Mouse (Mus musculus) C2C12 (cell line): ENCODE measurements around the gene Cntfr. TPM values are rescaled to one million over a fixed set of nuclear protein-coding genes. Genes with fewer than 3 reads are reported as not detected.

Experiments
- H3K27me3 ChIP-seq: one replicate; pipeline ENCODE4 v1.6.1; 2011; ENCODE audit not compliant: control insufficient read depth, insufficient read depth, insufficient read length
- H3K36me3 ChIP-seq: one replicate; pipeline ENCODE4 v1.6.1; 2011; ENCODE audit not compliant: control insufficient read depth, insufficient read depth
- H3K4me3 ChIP-seq: one replicate; pipeline ENCODE4 v1.5.1; 2011; ENCODE audit warnings: mild to moderate bottlenecking, control low read depth; ENCODE audit not compliant: poor library complexity, insufficient read depth, severe bottlenecking
- H3K79me2 ChIP-seq: one replicate; pipeline ENCODE4 v1.6.1; 2011; ENCODE audit not compliant: control insufficient read depth, insufficient read depth
- H3K79me3 ChIP-seq: one replicate; pipeline ENCODE4 v1.6.1; 2011; ENCODE audit warnings: low read depth, control low read depth
- H3ac ChIP-seq: one replicate; pipeline ENCODE3; 2011; ENCODE audit warnings: low read depth; ENCODE audit not compliant: control insufficient read depth, insufficient read length
- CEBPB ChIP-seq: IDR thresholded peaks from one replicate; pipeline ENCODE4 v1.6.1; 2011; ENCODE audit warnings: low read depth, mild to moderate bottlenecking, control low read depth, moderate library complexity
- CTCF ChIP-seq: IDR thresholded peaks from one replicate; pipeline ENCODE4 v1.5.1; 2011; ENCODE audit not compliant: control insufficient read depth, insufficient read depth, insufficient read length
- FOSL1 ChIP-seq: IDR thresholded peaks from one replicate; pipeline ENCODE4 v1.8.0; 2011; ENCODE audit warnings: mild to moderate bottlenecking, low read length; ENCODE audit not compliant: poor library complexity, insufficient read depth, severe bottlenecking
- MAX ChIP-seq: IDR thresholded peaks from one replicate; pipeline ENCODE4 v1.6.1; 2011; ENCODE audit warnings: mild to moderate bottlenecking, control low read depth
- MYOD1 ChIP-seq: IDR thresholded peaks from one replicate; pipeline ENCODE4 v1.6.1; 2011; ENCODE audit warnings: low read depth; ENCODE audit not compliant: control insufficient read depth, insufficient read length
- MYOG ChIP-seq: IDR thresholded peaks from one replicate; pipeline ENCODE4 v1.6.1; 2011; ENCODE audit not compliant: control insufficient read depth, insufficient read length; ENCODE audit errors: extremely low read depth
- USF1 ChIP-seq: IDR thresholded peaks from one replicate; pipeline ENCODE4 v1.6.1; 2011; ENCODE audit warnings: low read depth, mild to moderate bottlenecking, control low read depth, moderate library complexity
- polyA plus RNA-seq: library from polyadenylated mRNA; unstranded; fragments of >200 nt; fragmentation: generic; extraction: Trizol; gene quantifications from one replicate; pipeline ENCODE4 v1.2.1, GENCODE M21; 2012; ENCODE audit warnings: missing spikeins

The Cntfr gene
- polyA plus RNA-seq, 1 experiment, result 0.05 TPM

DNA sequence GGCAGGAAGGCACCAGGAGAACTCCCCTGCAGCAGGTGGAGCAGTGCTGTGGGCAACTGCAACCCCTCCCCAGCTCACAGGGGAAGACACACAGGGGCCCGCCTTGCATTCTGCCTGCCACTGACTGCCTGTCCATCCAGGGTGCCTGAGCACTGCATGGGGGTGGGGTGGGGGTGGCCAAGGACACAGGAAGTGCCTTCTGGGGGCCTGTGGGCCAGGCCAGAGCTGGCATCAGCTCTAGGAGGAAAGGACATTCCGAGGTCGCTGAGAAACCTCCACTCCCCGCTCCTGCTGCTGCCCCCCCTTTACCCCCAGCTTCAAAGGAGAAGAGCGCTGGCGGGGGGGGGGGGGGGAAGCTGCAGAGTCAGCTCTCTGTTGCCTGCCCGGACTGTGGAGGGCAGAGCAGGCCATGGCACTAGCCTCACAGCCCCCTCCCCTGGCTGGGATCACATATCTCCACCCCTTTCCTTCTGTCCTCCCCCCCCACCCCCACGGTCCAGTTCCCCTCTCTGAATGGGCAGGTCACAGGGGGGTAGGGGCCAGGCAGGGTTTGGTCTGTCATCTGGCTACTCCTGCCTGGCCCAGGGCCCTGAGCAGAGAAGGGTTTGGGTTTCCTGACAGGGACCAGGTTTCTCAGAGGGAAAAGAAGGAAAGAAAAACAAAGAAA, 31.7 kb downstream of the Cntfr start:
- no peak overlapping the region for H3K4me3 ChIP-seq

GRCm38 (mm10) chr4:41664533-41664932, 32.4 kb downstream of the Cntfr start:
- Histone ChIP-seq H3K79me3 (no peaks in the 10 kb centered on the region), H3K27me3 (no peaks in the 10 kb centered on the region), H3ac (no peak overlapping the region), H3K4me3 (no peak overlapping the region), H3K79me2 (no peaks in the 10 kb centered on the region), H3K36me3 (no peaks in the 10 kb centered on the region)
- TF ChIP-seq CEBPB (no peak), MYOD1 (no peak), USF1 (no peak), FOSL1 (no peak), MAX (no peak), CTCF (no peak), MYOG (no peak)

More for the DNA sequence above, 31.7 kb downstream of the Cntfr start:
- no peaks in the 10 kb centered on the region for H3K79me2 ChIP-seq
- no peak overlapping the region for H3ac ChIP-seq
- no peaks in the 10 kb centered on the region for H3K79me3 ChIP-seq
- H3K27me3 ChIP-seq, result peaks cover 4% of the 10 kb centered on the region
- TF ChIP-seq CEBPB, result no peak
- no peak for TF ChIP-seq MYOG
- no peak for TF ChIP-seq USF1
- no peak for TF ChIP-seq FOSL1
- no peak for TF ChIP-seq CTCF
- no peak for TF ChIP-seq MYOD1
- no peak for TF ChIP-seq MAX
- H3K36me3 ChIP-seq, result no peaks in the 10 kb centered on the region

DNA sequence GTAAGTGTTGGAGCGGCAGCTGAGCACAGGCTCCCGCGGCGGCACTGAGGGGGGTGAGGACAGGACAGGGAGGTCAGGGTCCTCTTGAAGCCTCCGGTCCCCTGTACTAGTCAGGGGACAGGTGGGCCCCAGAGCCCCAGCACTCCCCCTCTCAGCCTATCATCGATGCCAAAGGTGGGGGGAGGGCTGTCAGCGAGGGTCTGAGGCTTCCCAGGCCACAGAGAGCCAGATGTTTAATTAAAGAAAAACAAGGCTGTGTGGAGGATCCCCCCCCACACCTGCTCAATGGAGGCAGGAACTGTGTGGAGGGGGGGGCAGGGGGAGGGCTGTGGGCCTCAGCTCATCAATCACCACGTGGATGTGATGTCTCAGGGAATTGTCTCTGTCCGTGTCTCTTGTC, 33.3 kb downstream of the Cntfr start:
- H3K4me3 ChIP-seq, result no peak overlapping the region
- no peak for TF ChIP-seq FOSL1
- no peak for TF ChIP-seq MYOG
- TF ChIP-seq USF1, result no peak
- no peak for TF ChIP-seq MAX

DNA sequence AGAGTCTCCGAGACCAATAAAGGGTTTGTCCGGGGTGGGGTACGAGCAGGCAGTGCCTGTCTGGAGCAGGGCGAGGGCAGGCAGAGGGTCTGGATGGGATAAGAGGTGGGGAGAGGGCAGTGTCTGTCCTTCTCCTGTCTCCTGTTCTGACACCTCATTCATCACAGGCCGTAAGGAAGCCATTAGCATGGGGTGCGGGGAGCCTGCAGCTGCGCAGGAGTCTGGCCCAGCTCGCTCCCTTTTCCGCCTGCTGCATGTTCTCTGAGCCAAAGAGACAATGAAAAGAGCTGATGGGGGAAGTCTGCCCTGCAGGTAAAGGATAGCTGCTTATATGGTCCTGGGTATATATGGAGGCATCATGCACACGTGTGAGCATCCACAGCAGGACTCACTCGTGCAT, 34.2 kb downstream of the Cntfr start:
- peaks cover 4% of the 10 kb centered on the region for H3K27me3 ChIP-seq
- H3K79me2 ChIP-seq, result no peaks in the 10 kb centered on the region
- no peak overlapping the region for H3ac ChIP-seq
- no peaks in the 10 kb centered on the region for H3K36me3 ChIP-seq
- H3K79me3 ChIP-seq, result no peaks in the 10 kb centered on the region
- no peak overlapping the region for H3K4me3 ChIP-seq
- TF ChIP-seq USF1 (no peak), MYOD1 (no peak), FOSL1 (no peak), MAX (no peak), CEBPB (no peak), CTCF (no peak), MYOG (no peak)

More for the DNA sequence above, 33.3 kb downstream of the Cntfr start:
- Histone ChIP-seq H3K36me3 (no peaks in the 10 kb centered on the region), H3K79me2 (no peaks in the 10 kb centered on the region), H3K27me3 (no peaks in the 10 kb centered on the region), H3ac (no peak overlapping the region), H3K79me3 (no peaks in the 10 kb centered on the region)

DNA sequence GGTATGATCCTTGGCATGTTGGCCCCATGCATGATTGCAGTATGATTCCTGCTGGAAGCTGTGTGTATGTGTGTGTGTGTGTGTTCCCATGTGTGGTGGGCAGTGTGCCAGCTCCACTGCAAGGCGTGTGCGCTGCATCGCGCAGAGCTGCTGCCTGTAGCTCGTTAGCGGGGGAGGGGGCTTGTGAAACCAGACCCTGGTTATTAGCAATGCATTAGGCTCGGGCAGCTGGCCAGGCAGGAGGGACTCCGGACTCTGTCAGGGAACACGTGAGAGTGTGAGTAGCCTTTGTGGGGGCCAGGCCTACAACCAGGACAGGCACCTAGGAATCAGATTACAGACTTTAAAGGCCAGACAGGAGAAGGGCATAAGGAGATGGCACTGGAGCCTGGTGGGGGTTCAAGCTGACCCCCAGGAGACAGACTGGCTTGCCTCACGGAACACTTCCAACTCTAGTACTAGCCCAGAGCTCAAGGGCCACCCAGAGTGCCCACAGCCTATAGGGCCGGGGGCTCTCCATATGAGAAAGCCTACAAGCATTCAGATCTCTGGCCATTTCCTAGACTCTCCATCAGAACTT, 35.9 kb downstream of the Cntfr start:
- H3K79me3 ChIP-seq, result no peaks in the 10 kb centered on the region
- H3K79me2 ChIP-seq, result no peaks in the 10 kb centered on the region
- H3ac ChIP-seq, result no peak overlapping the region
- no peaks in the 10 kb centered on the region for H3K36me3 ChIP-seq
- peaks cover 10% of the 10 kb centered on the region for H3K27me3 ChIP-seq
- TF ChIP-seq FOSL1 (no peak), MYOD1 (no peak), CEBPB (no peak), MYOG (no peak), MAX (no peak), USF1 (no peak), CTCF (no peak)
- no peak overlapping the region for H3K4me3 ChIP-seq

GRCm38 (mm10) chr4:41659556-41659955, 37.3 kb downstream of the Cntfr start:
- no peaks in the 10 kb centered on the region for H3K79me2 ChIP-seq
- H3K4me3 ChIP-seq, result no peak overlapping the region
- no peak overlapping the region for H3ac ChIP-seq
- TF ChIP-seq CEBPB, result no peak
- TF ChIP-seq FOSL1, result no peak
- no peak for TF ChIP-seq USF1
- no peak for TF ChIP-seq MAX
- peaks cover 15% of the 10 kb centered on the region for H3K27me3 ChIP-seq
- no peaks in the 10 kb centered on the region for H3K79me3 ChIP-seq
- no peaks in the 10 kb centered on the region for H3K36me3 ChIP-seq
